Mouse (Mus musculus): ENCODE data around the gene Tcea3. TPM values are rescaled to one million over a fixed set of nuclear protein-coding genes. Genes with fewer than 3 reads are reported as not detected.
A peak's percentile ranks its signal among the peaks of the same experiment; 100 is the strongest.

The Tcea3 gene
- total RNA-seq (2018; cell fraction: chromatin; rRNA removed) = 1 to 10 TPM in 2 of 26 experiments, not detected in 24; 1.2 to 2.9 TPM
- under 1 TPM in 12 of 26 experiments, not detected in 14; 0.09 to 0.22 (median 0.13) TPM for total RNA-seq (2018; cell fraction: cytosol; rRNA removed)
- under 1 TPM in 2 of 26 experiments, not detected in 24; 0.40 to 0.43 TPM for total RNA-seq (2018; cell fraction: nucleus; rRNA removed)
- not detected in 3 replicates for polyA plus RNA-seq (2018)

DNA sequence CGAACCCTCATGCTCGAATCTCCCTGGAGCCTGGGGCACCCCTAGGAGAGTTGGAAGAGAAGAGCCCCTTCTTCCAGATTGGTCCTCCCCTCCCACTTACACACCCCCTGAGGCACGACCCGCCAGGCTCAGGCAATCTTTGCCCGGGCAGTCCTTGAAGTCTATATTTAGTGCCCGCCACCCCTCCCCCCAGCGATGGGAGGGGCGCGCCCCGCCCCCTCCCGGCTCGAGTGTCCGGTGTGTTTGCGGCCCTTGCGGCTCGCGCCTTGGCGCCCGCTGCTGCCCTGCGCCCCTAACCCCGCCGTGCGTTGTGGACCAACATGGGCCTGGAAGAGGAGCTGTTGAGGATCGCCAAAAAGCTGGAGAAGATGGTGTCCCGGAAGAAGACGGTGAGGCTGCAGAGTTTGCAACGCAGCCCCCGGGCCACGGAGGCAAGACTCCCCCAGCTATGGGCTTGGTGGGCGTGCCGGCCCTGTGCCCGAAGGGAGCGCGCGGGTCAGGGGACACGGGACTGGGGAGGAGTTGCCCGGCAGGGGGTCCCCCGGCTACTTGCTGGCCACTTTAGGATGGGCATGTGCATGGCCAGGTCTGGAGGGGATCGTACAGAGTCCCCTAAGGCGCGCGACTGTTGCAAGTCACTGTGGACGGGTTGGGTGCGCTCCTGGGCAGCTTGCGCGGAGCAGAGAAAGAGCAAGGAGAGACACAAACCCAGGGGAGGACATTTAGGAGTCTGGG, at the start of gene Tcea3:
Gene Tcea3, plus strand, starts transcription at position 1 of the 735 bp plus-strand sequence.
- Histone ChIP-seq H3K79me2 (ENCODE audit: inconsistent target) (no peaks in the 10 kb centered on the region), H3K36me3 (ENCODE audit: inconsistent target) (no peaks in the 10 kb centered on the region), H3K4me3 (ENCODE audit: inconsistent target) (no peak within 1 kb of the TSS), H3K27ac (no peak within 1 kb of the TSS)
- WGBS (ENCODE audit: missing documents) = 4% methylated on average over 28 of the region's 46 CpGs

DNA sequence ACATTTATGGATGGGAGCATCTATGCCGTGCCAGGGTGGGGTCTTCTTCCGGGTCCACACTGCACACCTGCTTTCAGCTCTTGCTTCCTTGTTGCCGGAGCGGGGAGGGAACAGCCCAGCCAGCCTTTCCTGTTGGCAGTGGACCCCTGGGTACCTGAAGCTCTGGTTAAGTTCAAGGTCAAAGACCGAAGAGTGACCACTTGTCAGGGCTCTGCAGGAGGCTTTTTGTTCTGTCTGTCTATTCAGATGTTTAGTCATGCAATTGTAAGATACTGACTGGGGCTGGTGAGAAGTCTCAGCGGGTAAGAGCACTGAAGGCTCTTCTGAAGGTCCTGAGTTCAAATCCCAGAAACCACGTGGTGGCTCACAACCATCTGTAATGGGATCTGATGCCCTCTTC, 48.7 kb upstream of the Tcea3 start:
- Histone ChIP-seq H3K36me3 (ENCODE audit: inconsistent target) (no peaks in the 10 kb centered on the region), H3K27ac (no peak overlapping the region), H3K79me2 (ENCODE audit: inconsistent target) (no peaks in the 10 kb centered on the region), H3K4me3 (ENCODE audit: inconsistent target) (no peak overlapping the region)
- WGBS (ENCODE audit: missing documents) = 89% methylated on average over 7 of the region's 7 CpGs

- H3K4me3 ChIP-seq (ENCODE audit: inconsistent target) = no peak overlapping the region
- no peaks in the 10 kb centered on the region for H3K36me3 ChIP-seq (ENCODE audit: inconsistent target)
- H3K27ac ChIP-seq = no peak overlapping the region
- 40% methylated on average over 9 of the region's 9 CpGs for WGBS (ENCODE audit: missing documents)
- H3K79me2 ChIP-seq (ENCODE audit: inconsistent target) = no peaks in the 10 kb centered on the region
These were observed 47.8 kb upstream of the Tcea3 start for GRCm38 (mm10) chr4:136199562-136200292.

DNA sequence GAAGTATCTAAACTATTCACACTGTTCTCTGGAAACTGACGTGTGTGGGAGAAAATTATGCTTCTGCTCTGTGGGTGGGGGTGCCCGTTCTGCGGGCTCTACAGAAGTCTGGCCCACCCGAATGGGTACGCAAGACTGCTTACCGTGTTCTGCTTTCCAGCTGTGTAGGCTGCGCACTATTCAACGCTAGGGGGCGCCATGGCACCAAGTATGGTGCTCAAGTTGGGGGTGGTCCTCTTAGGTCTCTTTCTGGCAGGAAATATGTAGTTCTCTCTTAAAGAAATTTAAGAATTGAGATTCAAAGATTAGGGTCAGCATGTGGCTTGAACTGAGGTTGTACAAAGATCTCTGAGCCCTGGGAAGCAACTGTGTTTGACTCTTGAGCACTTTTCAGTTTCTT, 45.0 kb upstream of the Tcea3 start:
- Histone ChIP-seq H3K27ac (no peak overlapping the region), H3K4me3 (ENCODE audit: inconsistent target) (no peak overlapping the region), H3K79me2 (ENCODE audit: inconsistent target) (no peaks in the 10 kb centered on the region), H3K36me3 (ENCODE audit: inconsistent target) (no peaks in the 10 kb centered on the region)
- 8% methylated on average over 9 of the region's 9 CpGs for WGBS (ENCODE audit: missing documents)

- no peaks in the 10 kb centered on the region for H3K36me3 ChIP-seq (ENCODE audit: inconsistent target)
- no peak overlapping the region for H3K4me3 ChIP-seq (ENCODE audit: inconsistent target)
- WGBS (ENCODE audit: missing documents) = 75% methylated on average over 2 of the region's 2 CpGs
- H3K79me2 ChIP-seq (ENCODE audit: inconsistent target) = no peaks in the 10 kb centered on the region
- no peak overlapping the region for H3K27ac ChIP-seq
These were observed 42.8 kb upstream of the Tcea3 start for GRCm38 (mm10) chr4:136204775-136205174.

DNA sequence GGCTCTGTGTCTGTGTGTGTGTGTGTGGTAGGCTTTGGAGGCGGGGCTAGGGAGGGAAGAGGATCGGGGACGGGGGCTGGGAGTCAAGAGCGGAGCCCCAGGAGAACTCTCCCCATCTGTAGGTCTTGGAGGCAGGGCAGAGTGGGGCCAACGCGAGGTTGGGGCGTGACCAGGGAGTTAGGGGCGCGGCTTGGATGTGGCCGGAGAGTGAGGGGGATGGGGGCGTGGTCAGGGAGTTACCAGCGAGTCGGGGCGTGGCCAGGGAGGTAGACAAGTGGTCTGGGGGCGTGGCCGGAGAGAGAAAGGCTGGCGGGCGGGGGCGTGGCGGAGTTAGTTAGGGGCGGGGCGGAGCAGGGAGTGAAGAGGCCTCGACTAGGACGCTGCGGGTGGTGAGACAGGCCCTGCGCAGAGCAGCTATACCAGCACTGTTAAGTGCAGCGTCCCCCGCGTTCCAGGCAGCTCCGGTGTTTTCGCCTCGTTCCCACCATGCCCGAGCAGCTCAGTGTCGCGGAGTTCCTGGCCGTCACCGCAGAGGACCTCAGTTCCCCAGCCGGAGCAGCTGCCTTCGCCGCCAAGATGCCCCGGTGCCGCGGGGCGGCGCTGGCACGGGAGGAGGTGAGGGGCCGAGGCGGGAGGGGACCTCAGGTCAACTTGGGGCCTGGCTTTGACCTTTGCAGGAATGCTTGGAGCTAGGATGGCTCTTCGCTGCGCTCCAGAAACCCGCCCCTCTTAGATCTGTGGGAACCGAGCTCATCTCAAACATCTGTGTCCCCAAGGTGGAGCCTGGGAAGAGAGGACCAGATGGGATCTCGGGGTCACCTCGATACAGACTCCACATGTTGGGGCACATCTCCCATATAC, 41.3 kb upstream of the Tcea3 start, which contains the start of gene Asap3:
Gene Asap3, plus strand, starts transcription at position 333 of the 861 bp plus-strand sequence.
- Histone ChIP-seq H3K27ac (no peak within 1 kb of the TSS), H3K4me3 (ENCODE audit: inconsistent target) (peak within 1 kb of the TSS; percentile 5; the same call in 1 of the 2 replicates), H3K36me3 (ENCODE audit: inconsistent target) (no peaks in the 10 kb centered on the region), H3K79me2 (ENCODE audit: inconsistent target) (no peaks in the 10 kb centered on the region)
- WGBS (ENCODE audit: missing documents) = 1% methylated on average over 54 of the region's 54 CpGs

DNA sequence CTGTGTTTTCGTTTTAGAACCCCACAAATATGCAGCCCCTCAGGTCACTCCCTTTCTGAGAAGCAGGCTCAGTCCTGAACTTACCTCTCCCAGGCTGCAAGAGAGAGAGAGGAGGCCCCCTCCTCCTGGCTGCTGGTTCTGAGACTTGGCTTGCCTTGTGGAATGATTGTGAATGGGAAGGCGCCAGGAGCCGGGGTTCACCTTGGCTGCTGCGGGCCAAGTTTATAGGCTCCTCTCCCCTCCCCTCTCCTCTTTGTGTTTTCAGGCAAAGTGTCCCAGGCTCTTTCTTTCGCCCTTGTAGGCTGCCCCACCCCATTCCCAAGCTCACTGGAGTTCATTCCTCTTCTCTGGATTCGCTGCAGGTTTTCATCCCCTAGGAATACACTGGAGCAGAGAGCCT, 40.6 kb upstream of the Tcea3 start:
- H3K36me3 ChIP-seq (ENCODE audit: inconsistent target) = no peaks in the 10 kb centered on the region
- H3K79me2 ChIP-seq (ENCODE audit: inconsistent target) = no peaks in the 10 kb centered on the region
- peak overlapping the region; percentile 4; the same call in 1 of the 2 replicates for H3K4me3 ChIP-seq (ENCODE audit: inconsistent target)
- H3K27ac ChIP-seq = no peak overlapping the region
- WGBS (ENCODE audit: missing documents) = 24% methylated on average over 6 of the region's 6 CpGs

GRCm38 (mm10) chr4:136210931-136211330, 36.6 kb upstream of the Tcea3 start:
- WGBS (ENCODE audit: missing documents) = 77% methylated on average over 9 of the region's 9 CpGs
- no peak overlapping the region for H3K27ac ChIP-seq
- H3K4me3 ChIP-seq (ENCODE audit: inconsistent target) = no peak overlapping the region
- no peaks in the 10 kb centered on the region for H3K36me3 ChIP-seq (ENCODE audit: inconsistent target)
- no peaks in the 10 kb centered on the region for H3K79me2 ChIP-seq (ENCODE audit: inconsistent target)

DNA sequence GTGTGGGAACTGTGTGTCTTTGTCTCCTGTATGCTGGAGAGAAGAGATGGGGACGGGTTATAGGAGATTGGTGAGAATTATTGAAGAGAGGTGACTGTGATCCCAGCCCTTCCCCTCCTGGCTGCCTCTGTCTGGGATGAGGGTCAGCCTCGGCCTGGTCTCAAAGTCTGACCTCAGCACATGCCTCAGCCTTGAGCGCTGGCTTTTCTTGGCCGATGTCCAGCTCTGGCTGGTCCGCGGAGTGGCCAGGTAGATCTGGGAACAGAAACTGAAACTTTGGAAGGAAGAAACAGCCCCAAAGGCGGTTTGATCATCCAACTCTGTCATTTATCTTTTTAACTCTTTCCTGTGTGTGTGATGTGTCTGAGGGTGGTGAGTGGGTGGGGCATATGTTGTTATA, 33.9 kb upstream of the Tcea3 start:
- 69% methylated on average over 4 of the region's 7 CpGs for WGBS (ENCODE audit: missing documents)
- Histone ChIP-seq H3K36me3 (ENCODE audit: inconsistent target) (no peaks in the 10 kb centered on the region), H3K79me2 (ENCODE audit: inconsistent target) (no peaks in the 10 kb centered on the region), H3K27ac (no peak overlapping the region), H3K4me3 (ENCODE audit: inconsistent target) (no peak overlapping the region)

- 93% methylated on average over 8 of the region's 8 CpGs for WGBS (ENCODE audit: missing documents)
- Histone ChIP-seq H3K36me3 (ENCODE audit: inconsistent target) (no peaks in the 10 kb centered on the region), H3K27ac (no peak overlapping the region), H3K4me3 (ENCODE audit: inconsistent target) (no peak overlapping the region), H3K79me2 (ENCODE audit: inconsistent target) (no peaks in the 10 kb centered on the region)
These were observed 32.7 kb upstream of the Tcea3 start for GRCm38 (mm10) chr4:136214828-136215227.

DNA sequence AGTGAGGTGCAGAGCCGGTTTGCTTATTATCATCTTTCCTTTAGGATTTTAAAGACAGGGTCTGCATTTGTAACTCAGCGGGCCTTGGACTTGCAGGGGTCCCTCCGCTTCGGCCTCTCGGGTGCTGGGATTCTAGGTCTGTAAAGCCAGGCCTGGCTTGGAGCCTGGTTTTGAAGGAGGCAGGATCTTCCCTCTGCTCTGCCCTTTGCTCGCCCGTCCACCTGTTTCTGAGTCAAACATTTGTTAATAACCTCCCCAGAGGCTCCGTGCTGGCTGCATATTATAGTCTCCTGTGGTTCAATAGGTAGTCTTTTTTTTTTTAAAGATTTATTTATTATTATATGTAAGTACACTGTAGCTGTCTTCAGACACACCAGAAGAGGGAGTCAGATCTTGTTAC, 32.0 kb upstream of the Tcea3 start:
- Histone ChIP-seq H3K79me2 (ENCODE audit: inconsistent target) (no peaks in the 10 kb centered on the region), H3K36me3 (ENCODE audit: inconsistent target) (no peaks in the 10 kb centered on the region), H3K27ac (no peak overlapping the region), H3K4me3 (ENCODE audit: inconsistent target) (no peak overlapping the region)
- WGBS (ENCODE audit: missing documents) = 90% methylated on average over 8 of the region's 8 CpGs

DNA sequence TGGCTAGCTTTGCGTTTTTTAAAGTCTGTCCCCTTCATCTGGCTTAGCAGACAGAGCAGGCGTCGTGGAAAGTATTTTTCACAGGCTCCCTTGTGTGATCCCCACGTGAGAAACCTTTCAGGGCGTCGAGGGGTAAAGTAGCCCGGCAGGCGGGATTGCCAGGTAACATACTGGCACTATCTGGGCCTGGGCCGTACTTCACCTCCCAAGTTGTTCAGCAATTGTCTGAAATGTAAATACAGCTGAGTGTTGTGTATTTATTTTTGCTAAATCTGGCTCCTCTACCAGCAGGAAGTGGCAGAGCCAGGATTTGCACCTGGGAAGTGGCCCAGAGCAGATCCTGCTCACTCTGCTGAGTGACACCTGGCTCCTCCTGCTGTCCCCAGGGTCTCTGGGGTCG, 30.5 kb upstream of the Tcea3 start:
- Histone ChIP-seq H3K27ac (no peak overlapping the region), H3K4me3 (ENCODE audit: inconsistent target) (no peak overlapping the region), H3K36me3 (ENCODE audit: inconsistent target) (no peaks in the 10 kb centered on the region), H3K79me2 (ENCODE audit: inconsistent target) (no peaks in the 10 kb centered on the region)
- 80% methylated on average over 10 of the region's 10 CpGs for WGBS (ENCODE audit: missing documents)

DNA sequence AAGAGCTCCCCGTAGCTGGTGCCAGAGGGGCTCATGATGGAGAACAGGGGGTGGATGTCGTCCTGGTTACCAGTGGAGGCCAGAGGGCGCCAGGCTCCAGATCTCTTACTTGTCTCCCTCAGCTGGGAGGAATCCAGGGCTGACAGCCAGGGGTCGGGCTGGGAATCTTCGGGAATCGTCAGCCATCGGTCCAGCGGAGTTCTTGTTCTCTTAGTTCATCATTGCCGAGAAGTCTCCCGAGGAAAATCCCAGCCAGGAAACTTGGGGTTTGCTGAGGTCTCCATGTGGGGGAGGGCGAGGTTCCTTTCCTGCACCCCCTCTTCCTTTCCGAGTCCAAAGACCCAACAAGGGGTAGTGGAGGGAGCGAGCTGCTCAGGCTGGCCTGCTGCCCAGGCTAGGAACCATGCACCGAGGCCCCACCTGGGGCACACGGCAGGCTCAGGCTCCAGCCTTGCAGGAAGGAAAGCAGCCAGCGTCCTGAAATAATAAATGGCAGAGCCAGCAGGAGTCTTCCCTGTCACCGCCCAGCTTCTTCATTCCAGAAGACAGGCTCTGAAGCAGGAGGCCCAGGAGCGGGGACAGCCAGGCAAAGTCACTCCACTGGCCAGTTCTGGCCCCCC, 28.8 kb upstream of the Tcea3 start:
- H3K36me3 ChIP-seq (ENCODE audit: inconsistent target) = no peaks in the 10 kb centered on the region
- WGBS (ENCODE audit: missing documents) = 35% methylated on average over 18 of the region's 18 CpGs
- no peaks in the 10 kb centered on the region for H3K79me2 ChIP-seq (ENCODE audit: inconsistent target)
- H3K27ac ChIP-seq = no peak overlapping the region
- H3K4me3 ChIP-seq (ENCODE audit: inconsistent target) = no peak overlapping the region
